Mouse (Mus musculus) liver, embryonic 11.5 days (tissue): Measurements from ENCODE around the gene Hist3h2a. TPM values are rescaled to one million over a fixed set of nuclear protein-coding genes. Genes with fewer than 3 reads are reported as not detected.

Experiments
- ATAC-seq: fragments of 200-750 bp; cut with Nextera tagmentation; replicated peaks from 2 replicates; pipeline ENCODE4 v1.8.0; 2017; ENCODE audit warnings: moderate number of reproducible peaks, mild to moderate bottlenecking, moderate TSS enrichment, moderate library complexity; ENCODE audit not compliant: low FRiP score
- DNase-seq: peaks from one replicate; pipeline ENCODE4 v3.0.0-alpha.2; 2017; ENCODE audit warnings: low spot score
- H3K27ac ChIP-seq: fragments of 300-500 bp; sonication (generic); 2 replicates; pipeline ENCODE4 v1.5.1; 2014; ENCODE audit warnings: mild to moderate bottlenecking, low read depth, low read length, control low read depth
- H3K27me3 ChIP-seq: fragments of 300-500 bp; sonication (generic); replicated peaks from 2 replicates; pipeline ENCODE4 v1.6.1; 2014; ENCODE audit warnings: low read length, mixed read lengths; ENCODE audit not compliant: control insufficient read depth, insufficient read depth
- H3K36me3 ChIP-seq: fragments of 300-500 bp; sonication (generic); 2 replicates; pipeline ENCODE4 v1.6.1; 2014; ENCODE audit warnings: mild to moderate bottlenecking, low read length, moderate library complexity, mixed read lengths; ENCODE audit not compliant: control insufficient read depth, insufficient read depth
- H3K4me1 ChIP-seq: fragments of 300-500 bp; sonication (generic); replicated peaks from 2 replicates; pipeline ENCODE4 v1.6.1; 2014; ENCODE audit warnings: low read length, mixed read lengths; ENCODE audit not compliant: control insufficient read depth, insufficient read depth
- H3K4me2 ChIP-seq: fragments of 300-500 bp; sonication (generic); 2 replicates; pipeline ENCODE4 v1.6.1; 2014; ENCODE audit warnings: mild to moderate bottlenecking, control low read depth, moderate library complexity
- H3K4me3 ChIP-seq: fragments of 300-500 bp; sonication (generic); 2 replicates; pipeline ENCODE4 v1.5.1; 2014; ENCODE audit warnings: low read depth, low read length, control low read depth
- H3K9ac ChIP-seq: fragments of 300-500 bp; sonication (generic); 2 replicates; pipeline ENCODE4 v1.6.1; 2014; ENCODE audit warnings: low read depth, low read length, control low read depth
- H3K9me3 ChIP-seq: fragments of 300-500 bp; sonication (generic); 2 replicates; pipeline ENCODE4 v1.6.1; 2016; ENCODE audit warnings: low read length, inconsistent platforms, mixed read lengths; ENCODE audit not compliant: control insufficient read depth
- WGBS: fragments of 180-500 bp; shearing (Covaris S2); extraction: QIAGEN DNeasy Blood & Tissue Kit; methylation state at CpG from one replicate; pipeline ENCODE4 v1.1.7; 2014; 5-methylcytosine and 5-hydroxymethylcytosine counted together
- polyA plus RNA-seq: library from polyadenylated mRNA; unstranded; fragments of >200 nt; fragmentation: Nextera tagmentation; extraction: Ambion mirVana; gene quantifications from 2 replicates; pipeline ENCODE4 v1.2.1, GENCODE M21; 2014

Hist3h2a gene
- polyA plus RNA-seq, 1 experiment from 2014 or later = 14.5 TPM

GRCm38 (mm10) chr11:58959921-58960465, 5.5 kb downstream of the Hist3h2a start:
- Histone ChIP-seq H3K9me3 (no peaks in the 10 kb centered on the region), H3K27me3 (peaks cover 20% of the 10 kb centered on the region), H3K4me3 (peak overlapping the region; percentile 57), H3K4me1 (peaks cover 22% of the 10 kb centered on the region), H3K36me3 (no peaks in the 10 kb centered on the region; the same call in 1 of the 2 replicates), H3K9ac (peak overlapping the region; percentile 66), H3K27ac (peak overlapping the region; percentile 7; the same call in 1 of the 2 replicates), H3K4me2 (peak overlapping the region; percentile 96)
- ATAC-seq = peak; percentile 84
- peak; percentile 84 for DNase-seq
- 1% methylated on average over 40 of the region's 40 CpGs for WGBS

- 50% methylated on average over 50 of the region's 50 CpGs for WGBS
- no peaks in the 10 kb centered on the region; the same call in 1 of the 2 replicates for H3K36me3 ChIP-seq
- H3K27ac ChIP-seq = no peak overlapping the region
- H3K9me3 ChIP-seq = no peaks in the 10 kb centered on the region
- DNase-seq (no peak), ATAC-seq (no peak)
- H3K27me3 ChIP-seq = peaks cover 20% of the 10 kb centered on the region
- no peak overlapping the region for H3K9ac ChIP-seq
- H3K4me2 ChIP-seq = no peak overlapping the region
- peaks cover 26% of the 10 kb centered on the region for H3K4me1 ChIP-seq
- H3K4me3 ChIP-seq = no peak overlapping the region
Observed at GRCm38 (mm10) chr11:58961364-58962177, 7.1 kb downstream of the Hist3h2a start.

GRCm38 (mm10) chr11:58963543-58963942, 9.1 kb downstream of the Hist3h2a start:
- Histone ChIP-seq H3K9ac (no peak overlapping the region), H3K4me1 (peaks cover 20% of the 10 kb centered on the region), H3K27ac (no peak overlapping the region), H3K9me3 (no peaks in the 10 kb centered on the region), H3K36me3 (no peaks in the 10 kb centered on the region), H3K27me3 (peaks cover 20% of the 10 kb centered on the region), H3K4me2 (peak overlapping the region; percentile 31; the same call in 1 of the 2 replicates), H3K4me3 (no peak overlapping the region)
- DNase-seq = no peak
- WGBS = 30% methylated on average over 17 of the region's 17 CpGs
- no peak for ATAC-seq

GRCm38 (mm10) chr11:58964216-58964615, 9.7 kb downstream of the Hist3h2a start:
- H3K27ac ChIP-seq = no peak overlapping the region
- ATAC-seq (no peak), DNase-seq (no peak)
- 84% methylated on average over 7 of the region's 7 CpGs for WGBS
- no peak overlapping the region for H3K4me2 ChIP-seq
- peaks cover 20% of the 10 kb centered on the region for H3K27me3 ChIP-seq
- no peaks in the 10 kb centered on the region for H3K9me3 ChIP-seq
- H3K4me1 ChIP-seq = peaks cover 15% of the 10 kb centered on the region
- H3K36me3 ChIP-seq = no peaks in the 10 kb centered on the region
- no peak overlapping the region for H3K4me3 ChIP-seq
- H3K9ac ChIP-seq = no peak overlapping the region

- no peak for DNase-seq
- Histone ChIP-seq H3K4me3 (no peak overlapping the region), H3K27ac (no peak overlapping the region), H3K9me3 (no peaks in the 10 kb centered on the region), H3K9ac (no peak overlapping the region), H3K27me3 (peaks cover 20% of the 10 kb centered on the region), H3K36me3 (no peaks in the 10 kb centered on the region), H3K4me1 (0 out of 2 replicates have a peak, but pooled peaks cover 9% of the 10 kb centered on the region), H3K4me2 (peak overlapping the region; percentile 27; the same call in 1 of the 2 replicates)
- ATAC-seq = no peak
- WGBS = 41% methylated on average over 12 of the region's 12 CpGs
Observed at GRCm38 (mm10) chr11:58965001-58965760, 10.7 kb downstream of the Hist3h2a start.

- Histone ChIP-seq H3K4me1 (0 out of 2 replicates have a peak, but pooled peaks cover 9% of the 10 kb centered on the region), H3K27ac (no peak overlapping the region), H3K4me2 (no peak overlapping the region), H3K27me3 (peaks cover 8% of the 10 kb centered on the region), H3K9me3 (no peaks in the 10 kb centered on the region), H3K36me3 (no peaks in the 10 kb centered on the region), H3K9ac (no peak overlapping the region), H3K4me3 (no peak overlapping the region)
- DNase-seq (no peak), ATAC-seq (no peak)
- WGBS = 95% methylated on average over 1 of the region's 1 CpGs
Observed at GRCm38 (mm10) chr11:58967346-58967745, 12.9 kb downstream of the Hist3h2a start.

GRCm38 (mm10) chr11:58968551-58968950, 14.1 kb downstream of the Hist3h2a start:
- Histone ChIP-seq H3K4me1 (0 out of 2 replicates have a peak, but pooled peaks cover 8% of the 10 kb centered on the region), H3K27ac (no peak overlapping the region), H3K4me2 (no peak overlapping the region), H3K9ac (no peak overlapping the region), H3K36me3 (no peaks in the 10 kb centered on the region), H3K9me3 (no peaks in the 10 kb centered on the region), H3K4me3 (no peak overlapping the region), H3K27me3 (0 out of 2 replicates have a peak, but pooled peaks cover 2% of the 10 kb centered on the region)
- WGBS = 68% methylated on average over 7 of the region's 7 CpGs
- DNase-seq (no peak), ATAC-seq (no peak)

- no peak overlapping the region for H3K4me2 ChIP-seq
Observed at GRCm38 (mm10) chr11:58969027-58969426, 14.5 kb downstream of the Hist3h2a start.

More at GRCm38 (mm10) chr11:58969027-58969426, 14.5 kb downstream of the Hist3h2a start:
- no peak overlapping the region for H3K9ac ChIP-seq
- no peak for ATAC-seq
- H3K36me3 ChIP-seq = no peaks in the 10 kb centered on the region
- DNase-seq = no peak
- peaks cover 7% of the 10 kb centered on the region; the same call in 1 of the 2 replicates for H3K4me1 ChIP-seq
- 0 out of 2 replicates have a peak, but pooled peaks cover 2% of the 10 kb centered on the region for H3K27me3 ChIP-seq
- no peaks in the 10 kb centered on the region for H3K9me3 ChIP-seq
- no peak overlapping the region for H3K4me3 ChIP-seq
- no peak overlapping the region for H3K27ac ChIP-seq
- WGBS = 86% methylated on average over 8 of the region's 8 CpGs
